Mouse (Mus musculus) adrenal gland, adult 18-20 months (tissue): ENCODE data around the gene Pln. TPM values are rescaled to one million over a fixed set of nuclear protein-coding genes. Genes with fewer than 3 reads are reported as not detected.

Experiments used
- DNase-seq, 2 experiments: peaks; one replicate each; pipeline ENCODE4 v3.0.0; 2021 to 2022; ENCODE audit warnings: low spot score in 2 of 2
- total RNA-seq, 2 experiments: library from RNA; stranded (reverse); gene quantifications; 1 replicate in 1 of 2; 2 replicates in 1 of 2; pipeline ENCODE4 v1.2.3; 2021

Gene Pln
- total RNA-seq, 2 experiments from 2014 or later: 0.48 to 0.73 TPM

GRCm38 (mm10) chr10:53359016-53359415 is 21.5 kb downstream of the Pln start:
- no peak for DNase-seq

- no peak for DNase-seq
These were observed 26.8 kb downstream of the Pln start for GRCm38 (mm10) chr10:53364311-53364710.

- no peak for DNase-seq
These were observed 29.8 kb downstream of the Pln start for GRCm38 (mm10) chr10:53367265-53367664.

- no peak for DNase-seq
These were observed 36.6 kb downstream of the Pln start for GRCm38 (mm10) chr10:53373885-53374578.

GRCm38 (mm10) chr10:53377096-53377495 is 39.6 kb downstream of the Pln start:
- DNase-seq: no peak

- DNase-seq: no peak
These were observed 40.8 kb downstream of the Pln start for GRCm38 (mm10) chr10:53378296-53378695.

- DNase-seq: peak in 1 of 2 experiments; percentile 42
These were observed 41.7 kb downstream of the Pln start for GRCm38 (mm10) chr10:53378981-53379708.

GRCm38 (mm10) chr10:53379709-53380106 is 42.2 kb downstream of the Pln start, which contains the start of gene Cep85l:
Gene Cep85l (minus strand): TSS chr10:53379947.
- DNase-seq: peak; percentile 85 to 88

- DNase-seq: no peak
These were observed 45.4 kb downstream of the Pln start for GRCm38 (mm10) chr10:53382696-53383365.

- no peak for DNase-seq
These were observed 47.4 kb downstream of the Pln start for GRCm38 (mm10) chr10:53384896-53385295.

- no peak for DNase-seq
These were observed 48.0 kb downstream of the Pln start for GRCm38 (mm10) chr10:53385438-53385837.

GRCm38 (mm10) chr10:53388227-53388920 is 50.9 kb downstream of the Pln start:
- DNase-seq: no peak

- DNase-seq: no peak
These were observed 57.6 kb downstream of the Pln start for GRCm38 (mm10) chr10:53394923-53395629.

Other genes with a start within 250 kb of the Pln start
- 1 to 10 TPM; 8.2 to 8.6 TPM for gene Cep85l, start 42.3 kb downstream of the Pln start, total RNA-seq